Mouse (Mus musculus) cerebellum, adult 18-20 months (tissue): Measurements from ENCODE around the gene Pappa2.

Experiments
- DNase-seq, 2 experiments: peaks; one replicate each; pipeline ENCODE4 v3.0.0; 2021

Gene Pappa2

DNA sequence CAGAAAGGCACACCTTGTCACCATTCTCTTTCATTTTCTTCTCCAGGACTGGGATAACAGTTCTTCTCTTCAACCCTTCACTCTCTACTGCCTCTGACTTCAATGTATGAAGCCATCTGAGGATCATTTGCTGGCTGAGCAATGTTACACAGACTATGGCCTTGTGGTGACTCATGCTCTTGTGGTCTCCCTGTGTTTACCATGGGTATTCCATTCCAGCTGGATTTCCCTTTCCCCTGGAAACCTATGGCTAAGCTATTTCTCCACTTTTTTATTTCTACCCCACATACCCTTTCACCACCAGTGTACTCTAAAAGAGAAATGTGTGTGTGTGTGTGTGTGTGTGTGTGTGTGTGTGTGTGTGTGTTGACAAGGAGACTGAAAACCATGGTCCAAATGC lies 83.0 kb downstream of the Pappa2 start:
- no peak for DNase-seq

DNA sequence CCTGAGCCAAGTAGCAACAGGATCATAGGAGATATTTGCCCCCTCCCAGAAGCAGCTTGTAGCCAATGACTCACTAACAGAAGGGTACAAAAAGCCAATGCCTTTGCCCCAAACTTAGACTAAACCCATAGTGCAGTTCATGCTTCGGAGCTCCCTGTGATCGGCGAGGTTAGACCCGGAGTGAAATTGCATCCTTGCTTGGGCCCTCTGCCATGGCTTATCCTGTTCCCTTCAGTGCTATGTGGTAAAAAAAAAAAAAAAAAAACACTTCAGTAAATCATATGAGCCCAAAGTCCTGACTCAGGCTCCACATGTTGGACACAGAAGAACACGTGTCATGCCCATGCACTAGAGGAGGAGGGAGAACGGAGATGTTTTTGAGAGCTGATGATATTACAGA lies 85.8 kb downstream of the Pappa2 start:
- DNase-seq: no peak

DNA sequence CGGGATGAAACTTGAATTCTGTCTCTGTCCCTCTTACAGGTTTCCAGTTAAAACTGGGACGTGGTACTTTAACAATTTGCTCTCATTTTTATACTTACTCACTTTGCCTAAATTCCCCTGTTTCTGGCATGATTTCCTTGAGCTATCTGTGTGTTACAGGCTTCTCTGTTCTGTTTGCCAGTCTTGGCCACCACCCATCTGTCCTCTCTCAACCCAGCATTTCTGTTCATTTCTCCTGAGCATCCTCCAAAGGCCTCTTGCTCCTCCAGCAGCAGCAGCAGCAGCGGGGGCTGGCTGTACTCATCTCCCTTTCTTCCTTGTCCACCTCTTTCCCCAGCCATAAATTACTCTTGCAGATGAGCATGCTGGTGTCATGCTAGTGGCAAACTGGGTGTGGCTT lies 104.8 kb downstream of the Pappa2 start:
- DNase-seq: no peak

DNA sequence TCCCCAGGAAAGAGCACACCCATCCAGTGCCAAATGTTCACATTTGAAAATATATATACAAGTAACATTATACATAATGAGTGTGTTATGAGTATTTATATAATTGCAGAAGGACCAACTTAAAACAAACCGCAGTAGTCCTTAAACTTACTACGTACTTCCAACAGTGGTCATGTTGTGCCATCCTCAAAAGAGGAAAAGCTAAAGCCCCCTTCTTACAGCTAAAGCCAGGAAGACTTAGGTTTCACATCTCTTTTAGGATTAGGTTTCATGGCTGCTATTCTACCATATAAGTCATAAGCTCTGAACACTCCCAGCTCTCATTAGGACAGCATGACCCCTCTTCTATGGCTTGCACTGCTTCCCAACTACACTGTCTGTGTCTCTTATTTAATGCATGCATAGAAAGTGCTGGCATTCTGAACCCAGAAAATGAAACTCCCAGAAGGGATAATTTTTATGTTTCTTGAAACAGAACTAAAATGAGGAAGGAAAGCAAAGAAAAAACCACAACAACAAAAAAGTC lies 105.7 kb downstream of the Pappa2 start:
- DNase-seq: no peak

DNA sequence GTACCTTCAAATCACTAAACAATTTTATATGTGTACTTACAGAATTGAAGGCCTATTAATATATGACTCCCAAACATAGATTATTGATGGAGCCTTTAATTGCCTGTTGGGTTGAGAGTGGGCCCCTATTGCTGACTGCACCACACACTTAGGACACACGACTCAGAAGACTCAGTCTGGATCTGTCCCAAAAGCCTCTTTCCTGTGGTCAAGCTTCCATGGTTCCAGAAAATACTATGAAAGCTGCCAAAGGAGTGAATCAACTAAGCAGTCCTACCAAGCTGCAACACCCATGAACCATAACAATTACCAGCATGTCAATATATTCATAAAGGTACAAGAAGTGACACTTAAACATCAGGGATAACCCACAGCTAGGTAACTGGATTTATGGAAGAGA lies 106.7 kb downstream of the Pappa2 start:
- DNase-seq: no peak

DNA sequence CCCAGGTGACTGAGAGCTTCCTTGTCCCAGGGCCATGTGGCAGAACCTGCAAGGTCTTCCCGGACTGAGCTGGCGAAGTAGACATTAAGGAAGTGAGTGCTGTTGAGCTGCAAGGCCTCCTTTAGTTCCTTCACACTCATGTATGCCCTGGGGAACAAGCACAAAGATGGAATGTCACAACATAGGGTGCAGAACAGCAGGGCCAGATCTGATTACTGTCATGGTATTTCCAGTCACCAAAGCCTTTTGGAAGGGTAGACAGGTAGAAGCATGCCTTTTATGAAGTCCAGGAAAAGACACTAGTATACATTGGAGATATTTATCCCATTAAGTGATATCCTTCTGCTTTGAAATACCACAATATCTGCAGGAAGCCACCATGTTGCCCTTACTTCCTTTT lies 108.9 kb downstream of the Pappa2 start:
- DNase-seq: no peak

DNA sequence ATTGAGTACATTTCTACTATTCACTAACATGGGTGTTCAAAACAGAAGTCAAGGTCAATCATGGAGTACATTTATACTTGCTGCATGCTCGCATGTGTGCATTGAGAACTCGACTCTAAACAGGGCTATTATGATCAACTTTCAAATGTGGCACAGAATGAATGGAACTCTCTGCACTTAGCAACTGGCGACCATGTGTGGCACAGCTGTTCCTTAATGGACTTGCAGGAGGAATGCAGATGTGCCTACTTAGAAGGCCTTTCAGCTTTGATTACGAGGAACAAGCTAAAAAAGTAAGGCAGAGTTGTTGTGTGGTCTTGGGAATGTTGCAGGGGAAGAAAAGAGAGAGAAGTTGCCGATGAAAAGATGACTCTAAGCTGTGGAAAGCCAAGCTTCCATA lies 120.1 kb downstream of the Pappa2 start:
- no peak for DNase-seq

DNA sequence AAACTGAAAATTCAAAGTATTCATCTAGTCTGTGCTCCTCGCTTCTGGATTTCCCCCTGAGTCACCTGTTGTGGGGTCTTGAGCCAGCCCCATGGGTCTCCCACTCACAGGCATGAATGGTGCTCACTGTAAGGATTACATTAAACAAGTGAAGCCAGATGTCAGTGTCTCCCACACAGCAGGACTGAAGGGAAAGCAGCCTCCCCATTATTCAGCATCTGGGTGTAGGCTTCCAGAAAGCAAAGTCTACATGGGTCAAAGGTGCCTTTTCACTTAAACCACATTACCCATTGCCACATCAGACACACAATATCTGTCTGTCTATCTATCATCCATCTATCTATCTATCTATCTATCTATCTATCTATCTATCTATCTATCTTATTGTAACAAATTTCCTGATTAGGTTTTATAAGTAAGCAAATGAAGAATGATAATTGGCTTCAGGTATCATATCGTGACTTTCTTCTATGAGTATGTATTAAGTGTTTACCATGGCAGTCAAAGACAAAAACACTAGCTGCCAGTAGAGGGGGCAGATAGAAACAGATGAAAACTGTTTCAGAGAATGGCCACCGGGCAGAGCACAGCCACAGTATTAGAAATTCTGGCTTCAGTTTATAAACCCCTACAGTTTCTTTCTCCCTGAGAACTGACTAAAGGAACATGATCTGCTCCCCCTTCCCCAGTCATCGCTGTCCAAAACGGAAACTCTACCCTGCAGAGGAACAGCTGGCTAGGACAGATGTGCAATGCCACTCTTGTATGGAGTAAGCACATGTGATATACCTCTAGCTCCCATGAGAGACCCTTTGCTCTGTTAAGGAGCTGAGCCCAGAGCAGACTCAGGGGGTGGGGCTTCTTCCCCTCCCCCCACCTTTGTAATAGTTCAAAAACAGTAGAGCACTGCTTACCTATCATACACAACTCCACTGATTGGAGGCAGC lies 126.1 kb downstream of the Pappa2 start:
- no peak for DNase-seq

DNA sequence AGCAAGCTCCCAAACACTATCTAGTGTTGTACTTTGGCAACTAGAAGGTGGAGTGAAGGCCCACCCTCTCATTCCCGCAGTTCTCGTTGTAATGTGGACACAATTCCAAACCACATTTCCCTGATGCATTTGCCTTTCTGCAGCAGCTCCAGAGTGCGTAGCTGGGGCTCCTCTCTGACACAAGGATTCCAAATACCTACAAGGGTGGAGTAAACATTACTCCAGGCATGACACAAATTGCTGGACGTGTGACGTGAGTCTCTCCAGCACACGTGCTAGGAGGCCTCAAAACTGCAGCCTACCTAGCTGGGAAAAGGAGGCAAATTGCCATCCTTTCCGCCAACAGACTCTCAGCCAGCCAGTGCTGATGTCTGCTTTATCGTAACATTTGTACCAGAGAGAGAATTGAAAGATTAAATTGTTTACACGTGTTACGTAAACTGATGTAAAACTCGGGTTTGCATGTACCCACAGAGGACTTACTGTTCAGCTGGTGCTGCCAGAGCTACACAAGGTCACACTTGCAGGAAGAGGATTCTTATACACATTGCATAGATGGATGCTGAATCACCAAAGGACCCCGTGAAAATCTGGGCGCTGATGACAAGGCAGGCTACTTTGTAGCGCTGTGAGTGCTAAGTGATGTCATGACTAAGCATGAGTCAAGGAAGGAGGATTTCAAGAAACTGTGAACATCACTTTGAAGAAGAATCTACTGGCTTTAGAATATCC lies 127.3 kb downstream of the Pappa2 start:
- DNase-seq: no peak

DNA sequence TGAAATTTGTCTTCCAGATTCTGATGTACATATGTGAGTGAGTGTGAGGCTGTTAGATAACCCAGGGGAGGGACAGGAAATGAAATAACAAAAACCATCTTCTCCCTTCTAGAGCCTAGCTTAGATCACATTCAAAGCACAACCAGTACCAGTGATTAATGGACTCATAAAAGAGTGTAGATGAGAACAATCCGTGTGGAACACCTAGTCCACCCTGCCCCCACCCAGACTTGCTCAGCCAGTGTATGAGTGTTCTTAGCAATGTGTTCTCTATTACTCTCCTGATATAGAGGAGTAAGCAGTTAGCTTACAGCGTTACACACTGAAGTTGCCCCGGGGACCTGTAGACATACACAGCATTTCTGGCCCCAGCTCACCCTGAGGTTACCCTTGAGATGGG lies 129.8 kb downstream of the Pappa2 start:
- no peak for DNase-seq

DNA sequence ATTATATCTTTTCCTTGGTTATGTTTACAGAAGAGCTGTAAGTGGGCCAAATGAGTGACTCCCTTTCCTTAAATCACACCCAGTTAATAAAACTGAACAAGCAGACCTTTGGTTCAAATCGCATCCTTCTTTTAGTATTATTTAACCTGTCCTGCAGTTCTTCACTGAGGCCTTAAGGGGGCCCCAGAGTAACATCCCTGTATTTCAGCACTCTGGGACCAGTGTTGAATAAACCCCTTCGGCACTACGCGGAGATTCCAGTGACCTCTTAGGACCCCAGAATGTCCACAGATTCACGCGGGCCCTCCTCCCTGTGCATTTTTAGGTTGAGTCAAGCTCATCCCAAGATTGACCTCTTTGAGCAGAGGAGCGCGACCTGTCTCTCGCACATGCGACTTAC lies 135.7 kb downstream of the Pappa2 start:
- DNase-seq: no peak

DNA sequence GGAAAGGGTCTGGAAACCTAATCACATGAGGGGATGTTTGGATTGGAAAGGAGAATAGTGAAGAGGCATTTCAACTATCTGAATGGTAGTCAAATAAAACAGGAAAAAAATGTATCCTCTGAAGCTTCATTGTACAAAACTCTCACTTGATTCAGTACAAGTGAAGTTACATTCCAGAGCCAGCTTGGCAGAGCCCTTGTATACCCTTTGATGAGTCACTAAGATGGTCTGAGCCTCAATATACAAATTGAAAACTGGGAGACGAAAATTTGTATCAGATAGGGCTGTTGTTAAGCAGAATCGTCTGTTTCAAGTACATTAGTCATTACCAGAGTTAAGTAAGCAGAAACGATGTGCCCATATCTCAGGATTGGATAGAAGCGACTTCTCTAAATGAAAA lies 143.1 kb downstream of the Pappa2 start:
- no peak for DNase-seq

DNA sequence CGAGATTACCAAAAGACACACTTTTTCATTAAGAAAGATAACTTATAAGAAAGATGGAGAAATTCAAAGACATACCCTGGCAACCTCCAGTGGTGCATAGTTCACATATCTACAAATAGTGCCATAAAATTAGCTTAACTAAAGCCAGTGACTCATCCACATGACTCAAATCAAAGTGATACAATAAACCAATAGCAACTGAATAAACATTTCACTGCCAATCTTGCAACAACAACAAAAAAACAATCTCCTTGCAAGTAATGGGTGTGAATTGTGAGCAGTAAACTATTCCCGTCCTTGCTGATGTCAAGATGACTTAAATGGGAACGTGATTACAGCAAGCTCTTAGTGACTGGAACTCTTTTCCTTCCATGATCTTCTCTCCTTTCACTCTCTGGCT lies 150.1 kb downstream of the Pappa2 start:
- DNase-seq: no peak

DNA sequence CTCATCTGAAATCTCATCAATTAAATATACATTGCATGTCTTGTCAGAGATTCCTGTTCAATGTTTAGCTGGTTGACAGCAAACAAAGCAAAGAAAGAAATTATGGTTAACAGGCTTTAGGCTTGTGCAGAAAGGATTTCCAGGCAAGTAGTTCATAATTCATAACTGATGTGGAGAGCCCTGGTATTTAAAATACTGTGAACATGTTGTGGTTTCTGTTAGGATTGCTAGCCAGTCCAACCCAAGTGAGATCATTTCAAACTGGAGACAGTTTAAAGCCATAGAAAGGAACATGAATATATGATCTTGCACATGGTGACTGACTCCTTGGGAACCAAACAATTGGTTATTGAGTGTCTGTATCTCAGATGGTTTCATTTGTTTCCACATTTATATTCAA lies 152.4 kb downstream of the Pappa2 start:
- no peak for DNase-seq

DNA sequence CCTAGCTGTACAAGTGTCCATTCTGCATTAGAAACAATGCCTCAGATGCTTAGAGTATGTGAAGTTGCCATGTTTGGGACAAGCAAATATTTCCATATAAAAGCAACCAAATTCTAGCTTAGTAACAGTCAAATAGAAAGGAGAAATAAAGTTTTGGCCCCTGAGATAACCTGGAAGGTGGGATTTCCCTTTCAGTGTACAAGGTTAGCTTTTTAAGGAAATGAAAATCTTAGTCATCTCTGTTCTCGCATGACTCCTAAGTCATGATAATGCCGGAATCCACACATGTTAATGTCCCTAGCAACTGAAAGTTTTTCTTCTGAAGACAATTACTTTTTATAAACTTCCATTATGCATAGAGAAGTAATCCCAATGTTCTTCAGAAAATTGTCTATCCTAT lies 160.6 kb downstream of the Pappa2 start:
- no peak for DNase-seq

DNA sequence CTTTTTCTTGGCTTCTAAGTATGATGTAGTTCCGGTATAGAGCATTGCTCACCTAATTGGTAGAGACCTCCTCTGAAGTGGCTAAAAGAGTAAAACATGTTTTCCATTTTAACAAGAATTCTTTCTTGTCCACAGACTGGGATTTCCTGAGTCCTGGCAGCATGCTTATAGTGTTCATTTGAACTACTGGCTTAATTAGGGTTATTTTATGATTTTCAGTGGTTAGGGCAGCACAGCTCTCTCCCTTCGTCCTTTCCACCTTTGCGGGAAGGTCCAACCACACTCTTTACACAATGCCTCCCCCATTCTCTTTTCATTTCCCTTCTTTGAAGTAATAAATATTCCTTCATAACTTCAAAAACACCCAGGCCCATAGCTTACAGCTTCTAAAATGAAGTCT lies 163.8 kb downstream of the Pappa2 start:
- no peak for DNase-seq

DNA sequence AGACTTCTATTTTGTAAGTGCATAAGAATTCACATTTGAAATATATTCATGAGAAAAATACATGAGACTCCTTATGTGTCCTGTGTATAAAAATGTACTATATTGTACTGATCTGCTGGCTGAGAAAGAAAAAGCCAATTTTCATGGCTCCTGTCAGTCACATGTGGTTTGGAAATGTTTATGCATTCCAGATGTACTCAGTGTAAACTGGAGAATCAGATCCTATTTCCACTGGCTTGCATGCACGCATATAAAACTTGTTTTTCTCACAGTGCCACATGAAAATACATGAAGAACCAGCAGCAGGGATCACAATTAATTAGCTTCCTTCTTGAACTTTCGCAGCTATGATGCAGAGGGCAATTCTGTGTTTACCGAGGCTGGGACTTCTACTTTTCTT lies 168.4 kb downstream of the Pappa2 start:
- no peak for DNase-seq

DNA sequence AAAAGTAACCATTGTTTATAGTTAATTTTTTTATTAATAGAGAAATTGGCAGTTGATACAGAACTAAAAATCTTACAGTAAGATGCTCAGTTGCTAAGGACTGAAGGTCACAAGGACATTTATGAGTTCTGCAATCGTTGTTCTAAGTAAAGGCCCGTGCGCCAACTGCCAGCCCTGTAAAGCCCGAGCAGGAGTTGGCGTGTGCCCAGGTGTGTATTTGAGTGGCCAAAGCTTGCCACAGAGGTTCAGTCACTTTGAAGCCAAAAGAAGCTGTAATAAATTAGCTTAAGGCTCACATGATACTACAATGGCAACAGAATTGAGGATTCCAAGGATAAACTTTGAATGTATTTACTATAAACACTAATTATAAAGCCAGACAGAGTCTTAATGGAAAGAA lies 204.8 kb downstream of the Pappa2 start:
- no peak for DNase-seq

DNA sequence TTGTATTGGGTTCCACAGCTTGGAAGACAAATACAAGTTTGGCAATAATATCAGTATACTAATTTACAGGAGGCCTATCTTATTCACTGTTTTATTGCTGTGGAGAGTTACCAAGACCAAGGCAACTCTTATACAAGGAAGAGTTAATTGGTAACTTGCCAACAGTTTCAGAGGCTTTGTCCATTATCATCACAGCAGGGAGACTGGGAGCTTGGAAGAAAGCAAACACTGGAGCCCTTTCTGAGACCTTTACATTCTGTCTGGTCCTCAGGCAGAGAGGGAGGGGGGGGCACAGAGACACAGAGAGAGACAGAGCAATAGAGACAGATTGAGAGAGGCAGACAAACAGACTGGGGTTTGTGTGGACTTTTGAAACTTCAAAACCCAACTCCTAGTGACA lies 207.2 kb downstream of the Pappa2 start:
- no peak for DNase-seq

DNA sequence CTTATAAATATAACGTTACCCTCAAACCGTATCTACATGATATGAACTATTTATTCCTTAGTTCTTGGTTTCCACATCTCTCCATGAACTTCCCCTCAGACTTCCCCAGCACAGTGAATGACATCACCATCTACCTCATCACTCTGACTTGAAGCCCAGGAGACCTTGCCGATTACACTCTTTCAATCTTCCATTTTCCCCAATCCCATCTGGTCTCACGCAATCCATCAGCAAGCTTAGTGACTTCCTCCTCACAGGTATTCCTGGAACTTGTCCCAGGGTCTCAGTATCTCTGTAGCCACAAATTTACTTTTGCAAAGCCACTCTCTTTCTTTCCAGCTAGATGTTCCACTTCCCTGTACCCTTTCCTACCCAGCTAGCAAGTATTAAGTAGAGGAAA lies 209.5 kb downstream of the Pappa2 start:
- DNase-seq: peak in 1 of 2 experiments; percentile 28

DNA sequence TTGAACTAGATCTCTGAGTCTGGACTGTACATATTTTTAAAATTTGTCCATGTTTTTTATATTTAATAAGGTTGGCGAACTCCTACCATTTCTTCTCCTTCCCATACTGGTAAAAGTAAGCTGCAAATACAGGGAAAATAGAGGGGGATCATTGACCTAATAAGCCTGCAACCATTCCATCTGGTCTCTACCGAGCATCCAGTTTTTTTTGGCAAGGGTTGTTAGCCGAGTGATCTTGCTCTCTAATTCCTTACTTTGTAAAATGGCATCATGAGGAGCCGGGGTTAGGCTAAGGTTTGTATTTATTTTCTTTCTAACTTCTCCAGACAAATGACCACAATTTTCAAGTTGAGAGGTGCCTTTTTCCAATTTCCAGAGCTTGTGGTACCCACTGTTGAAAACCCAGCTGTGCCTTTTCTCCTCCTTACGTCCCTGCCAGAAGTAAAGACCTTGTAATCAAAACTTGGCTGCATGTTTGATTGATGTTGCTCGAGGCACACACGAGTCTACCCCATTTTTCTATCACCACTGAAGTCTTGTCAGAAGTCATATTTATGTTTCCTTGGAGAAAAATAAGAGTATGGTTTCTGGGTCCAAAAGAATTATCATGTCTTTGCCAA lies 210.1 kb downstream of the Pappa2 start:
- DNase-seq: peak; percentile 14 to 34

DNA sequence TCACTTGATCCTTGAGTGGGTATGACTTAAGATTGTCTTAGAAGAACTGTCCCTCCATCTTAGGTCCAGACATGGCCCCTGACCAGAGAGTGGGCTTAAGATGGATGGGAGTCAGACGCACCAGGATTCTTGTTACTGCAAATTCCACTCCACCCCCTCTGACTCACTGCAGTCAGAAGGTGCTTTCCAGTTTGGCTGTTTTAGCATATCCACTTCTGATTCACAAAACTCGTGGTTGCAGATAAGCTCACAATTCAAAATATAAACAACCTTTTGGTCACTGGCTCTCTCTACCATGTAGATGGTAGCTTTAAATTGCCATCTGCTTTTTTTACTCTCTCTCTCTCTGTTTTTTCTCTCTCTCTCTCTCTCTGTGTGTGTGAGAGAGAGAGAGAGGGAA lies 214.4 kb downstream of the Pappa2 start:
- no peak for DNase-seq

DNA sequence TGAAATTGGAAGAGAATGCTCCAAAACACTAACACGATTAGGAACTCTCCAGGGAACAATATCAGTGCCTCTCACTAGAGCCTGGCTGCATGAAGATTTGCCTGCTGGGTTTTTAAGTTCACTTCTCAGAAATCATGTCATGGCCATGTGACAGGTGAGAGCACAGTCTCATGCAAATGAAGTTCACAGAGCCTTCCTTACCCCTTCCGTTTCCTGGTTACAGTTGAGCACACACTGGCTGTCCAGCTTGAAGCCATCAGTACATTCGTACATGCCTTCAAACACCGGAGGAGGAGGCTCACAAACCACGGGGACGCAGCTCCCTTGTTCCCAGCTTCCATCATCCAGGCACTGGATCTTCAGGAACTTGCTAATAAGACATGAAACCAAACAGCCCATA lies 215.6 kb downstream of the Pappa2 start:
- DNase-seq: no peak

DNA sequence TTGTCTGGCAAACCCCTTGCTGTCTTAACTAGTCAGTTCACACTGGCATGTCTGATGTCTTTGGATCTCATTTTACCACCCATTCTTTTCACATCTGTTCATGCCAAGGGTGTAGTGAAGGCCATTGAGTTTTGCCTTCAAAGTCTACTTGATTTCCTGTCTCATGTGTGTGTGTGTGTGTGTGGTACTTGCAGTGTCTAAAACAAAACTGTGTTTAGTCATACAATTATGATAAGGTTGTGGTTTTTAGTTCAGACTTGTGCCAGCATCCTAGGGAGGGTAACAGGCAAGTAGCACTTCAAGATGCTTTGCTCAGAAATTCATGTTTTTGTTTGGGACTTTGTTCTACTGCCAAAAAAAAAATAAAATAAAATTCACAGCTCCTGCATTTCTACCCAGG lies 216.1 kb downstream of the Pappa2 start:
- no peak for DNase-seq
